Mouse (Mus musculus) leukemia stem cell, adult 10-12 weeks (primary cell): ENCODE results near the gene Gm4907. TPM values are rescaled to one million over a fixed set of nuclear protein-coding genes. Genes with fewer than 3 reads are reported as not detected.

Experiments used
- polyA plus RNA-seq: library from polyadenylated mRNA; stranded (reverse); fragments of >175 nt; gene quantifications from 2 replicates; pipeline ENCODE4 v1.2.3, GENCODE M21; 2012; ENCODE audit warnings: low replicate concordance

Gm4907 gene
- not detected in 2 replicates for polyA plus RNA-seq

DNA sequence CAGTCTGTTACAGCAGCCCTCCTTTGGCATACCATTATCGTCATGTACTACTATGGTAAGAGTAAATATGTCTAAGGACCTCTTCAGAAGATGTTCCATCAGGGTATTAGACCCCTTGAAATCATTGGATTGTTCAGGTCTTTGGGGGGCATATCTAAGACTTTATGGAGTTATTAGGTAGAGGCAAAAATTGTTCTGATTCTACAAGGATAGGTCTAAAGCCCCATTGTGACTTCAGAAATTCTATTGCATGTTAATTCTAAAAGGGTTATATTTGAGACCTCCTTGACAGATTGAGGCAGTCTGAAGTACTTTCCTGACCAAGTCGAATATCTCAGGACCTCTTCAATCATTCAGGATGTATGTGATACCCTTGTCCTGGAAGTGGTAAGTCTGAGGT is at the start of gene Gm4907:
Gm4907 (plus strand) TSS at position 301 of the 400 bp plus-strand sequence.

Other genes starting within 250 kb of the Gm4907 start
- gene Wdr44, start 189.5 kb upstream of the Gm4907 start, polyA plus RNA-seq, result 11.9 and 25.6 TPM in 2 replicates
- gene Gm4985, start 76.4 kb downstream of the Gm4907 start, polyA plus RNA-seq, result not detected in 2 replicates